Mouse (Mus musculus): Measurements from ENCODE around the gene Satb2. TPM values are rescaled to one million over a fixed set of nuclear protein-coding genes. Genes with fewer than 3 reads are reported as not detected.

The Satb2 gene
- total and polyA plus RNA-seq, 3 experiments = 1.1 to 2.3 (median 2.1) TPM

GRCm38 (mm10) chr1:56833984-56834900 lies 144.2 kb downstream of the Satb2 start:
- no peak for DNase-seq

GRCm38 (mm10) chr1:56833307-56833706 lies 145.1 kb downstream of the Satb2 start:
- no peak for DNase-seq

GRCm38 (mm10) chr1:56832738-56833137 lies 145.7 kb downstream of the Satb2 start:
- DNase-seq = no peak

DNA sequence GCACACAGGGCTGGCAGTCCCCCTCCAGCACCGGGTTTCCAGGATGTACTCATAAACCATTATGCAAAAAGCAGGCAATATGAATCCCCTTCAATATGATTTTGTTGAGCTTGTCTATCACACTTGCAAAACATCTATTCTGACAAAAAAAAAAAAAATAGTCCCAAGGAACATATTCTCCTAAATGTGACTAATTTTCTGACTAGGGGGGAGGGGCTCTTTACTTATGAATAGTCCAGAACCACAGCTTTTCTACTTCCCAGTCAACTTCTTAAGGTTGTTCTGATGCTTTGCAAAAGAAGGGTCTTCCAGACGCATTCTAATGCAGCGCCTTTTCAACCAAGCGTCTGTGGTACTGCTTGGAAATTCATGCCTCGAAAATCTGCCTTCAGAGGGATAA lies 155.7 kb downstream of the Satb2 start:
- no peak for DNase-seq

GRCm38 (mm10) chr1:56822025-56822424 lies 156.4 kb downstream of the Satb2 start:
- DNase-seq = no peak

DNA sequence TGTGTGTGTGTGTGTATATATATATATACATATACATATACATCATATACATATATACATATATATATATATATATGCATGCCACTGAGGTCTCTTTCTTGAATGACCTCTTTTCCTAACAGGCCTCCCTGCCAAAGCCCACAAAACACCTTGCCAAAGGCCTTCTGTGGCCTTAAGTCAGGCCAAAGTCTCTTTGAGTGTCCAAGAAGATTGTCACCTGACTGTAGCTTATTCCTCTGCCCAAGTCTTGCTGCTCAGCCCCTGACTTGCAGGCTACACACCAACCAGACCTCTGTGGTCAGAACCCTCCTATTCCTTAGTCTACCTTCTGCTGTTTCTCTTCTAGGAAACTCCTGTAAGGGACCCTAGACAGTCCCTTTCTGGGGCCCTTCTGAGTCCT lies 164.9 kb downstream of the Satb2 start:
- no peak for DNase-seq

GRCm38 (mm10) chr1:56812961-56813360 lies 165.5 kb downstream of the Satb2 start:
- no peak for DNase-seq

DNA sequence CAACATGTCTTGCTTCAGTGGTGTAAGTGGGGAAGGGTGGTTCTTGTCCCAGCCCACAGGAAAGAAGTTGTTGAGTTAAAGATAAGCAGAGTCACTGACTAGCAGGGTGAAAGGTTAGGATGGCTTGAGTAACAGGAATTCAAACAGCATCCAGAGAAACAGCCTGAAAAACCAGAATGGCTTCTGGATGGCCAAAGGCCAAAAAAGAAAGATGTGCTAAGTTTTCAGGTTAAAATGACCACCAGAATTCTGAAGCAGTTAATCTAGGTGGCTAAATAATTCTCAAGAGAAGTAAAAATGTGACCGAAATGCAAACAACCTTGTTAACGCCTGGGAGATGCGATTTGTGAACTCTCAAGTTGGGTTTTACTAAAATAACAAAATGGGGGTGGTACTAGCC lies 167.0 kb downstream of the Satb2 start:
- no peak for DNase-seq

DNA sequence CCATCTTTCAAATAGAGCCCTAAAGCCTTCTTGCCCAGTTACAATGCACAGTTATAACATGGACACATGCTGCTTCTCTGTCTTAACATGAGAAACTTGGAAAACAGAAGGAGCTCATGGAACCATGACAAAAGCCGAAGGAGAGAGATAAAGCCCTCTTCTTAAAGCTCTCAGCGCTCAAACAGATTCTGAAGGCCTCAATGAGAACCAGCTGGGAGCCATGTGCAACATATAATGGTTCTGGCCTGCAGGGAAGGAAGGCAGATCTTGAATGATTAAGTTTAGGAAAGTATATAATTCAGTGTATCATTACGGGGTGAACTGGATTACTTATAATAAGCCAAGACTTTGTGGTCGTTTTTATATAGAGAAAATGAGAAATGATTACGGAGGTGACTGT lies 172.4 kb downstream of the Satb2 start:
- no peak for DNase-seq

GRCm38 (mm10) chr1:56800611-56801010 lies 177.8 kb downstream of the Satb2 start:
- DNase-seq = no peak

GRCm38 (mm10) chr1:56795016-56795608 lies 183.3 kb downstream of the Satb2 start:
- DNase-seq = no peak

DNA sequence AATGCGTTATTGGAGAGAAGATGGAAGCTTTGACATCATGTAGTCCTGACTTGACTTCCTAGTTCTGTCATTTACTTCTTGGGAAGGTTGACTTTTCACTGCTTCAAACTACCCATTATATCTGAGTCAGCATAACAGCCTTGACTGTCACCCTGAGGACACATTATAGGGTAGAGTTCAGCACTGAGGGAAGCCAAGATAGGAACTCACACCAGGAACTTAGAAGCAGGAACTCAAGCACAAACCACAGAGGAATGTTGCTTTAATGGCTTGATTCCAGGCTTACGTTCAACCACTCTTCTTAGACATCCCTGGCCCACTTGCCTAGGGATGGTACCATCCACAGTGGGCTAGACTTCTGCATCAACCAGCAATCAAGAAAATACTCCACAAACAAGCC lies 188.8 kb downstream of the Satb2 start:
- no peak for DNase-seq

GRCm38 (mm10) chr1:56782139-56782538 lies 196.3 kb downstream of the Satb2 start:
- peak; percentile 8 for DNase-seq

DNA sequence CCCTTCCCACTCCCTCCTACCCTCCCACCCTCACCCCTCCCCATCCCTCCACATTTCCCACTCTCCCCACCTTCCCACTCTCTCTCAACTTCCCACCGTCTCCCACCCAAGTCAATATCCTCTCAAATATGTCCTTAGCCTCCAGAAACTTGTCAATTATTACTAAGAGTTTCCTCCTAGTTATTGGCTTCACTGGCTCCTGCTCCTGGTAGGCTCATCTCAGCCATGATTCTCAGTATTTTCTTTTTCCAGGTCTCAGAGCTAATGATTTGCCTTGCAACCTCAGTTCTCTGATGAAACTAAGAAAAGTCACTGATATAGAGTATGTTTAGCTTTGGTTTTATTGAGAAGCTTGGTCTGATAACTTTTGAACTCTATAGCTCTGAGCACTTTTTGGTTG lies 214.2 kb downstream of the Satb2 start:
- no peak for DNase-seq

GRCm38 (mm10) chr1:56761512-56761911 lies 216.9 kb downstream of the Satb2 start:
- no peak for DNase-seq

- no peak for DNase-seq
Observed at GRCm38 (mm10) chr1:56753283-56753682, 225.2 kb downstream of the Satb2 start.

GRCm38 (mm10) chr1:56750693-56751092 lies 227.8 kb downstream of the Satb2 start:
- DNase-seq = no peak

- no peak for DNase-seq
Observed at GRCm38 (mm10) chr1:56749629-56750311, 228.7 kb downstream of the Satb2 start.

DNA sequence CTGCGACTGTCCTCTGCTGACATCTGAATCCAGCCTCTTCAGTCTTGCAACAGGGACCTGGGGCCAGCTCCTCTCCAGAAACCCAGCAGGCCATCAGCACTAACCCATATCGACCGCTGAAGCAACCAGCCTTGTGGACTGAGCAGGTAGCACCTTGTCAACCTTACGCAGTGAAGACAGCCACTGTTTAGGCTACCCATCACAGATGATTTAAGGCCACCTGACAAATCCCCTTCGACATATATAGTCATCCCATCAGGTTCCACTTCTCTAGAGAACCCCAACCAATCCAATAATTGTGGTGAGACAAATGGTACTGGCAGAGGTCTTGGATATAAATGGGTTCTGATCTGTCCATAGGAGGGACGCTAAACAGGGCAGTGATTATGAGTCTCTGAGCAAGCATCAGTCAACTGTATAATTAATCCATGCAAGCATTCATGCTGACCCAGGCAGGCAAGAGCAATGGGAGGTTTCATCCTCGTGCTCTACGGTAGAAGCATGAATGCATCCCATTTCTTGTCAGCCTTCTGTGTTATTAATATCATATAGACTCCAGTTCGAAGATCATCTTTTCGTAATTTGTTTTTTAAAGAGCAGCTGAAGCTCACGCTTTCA lies 229.5 kb downstream of the Satb2 start:
- DNase-seq = no peak

Data from adrenal gland, adult 2 months (tissue).